ENCODE assay signal across 15 mouse cellular contexts in genomic region chr9:120658576-120658975, GRCm38 (mm10).
A peak's percentile ranks its signal among the peaks of the same experiment; 100 is the strongest.
DNase-seq lines count a peak whose midpoint lies in the region; ATAC-seq and TF ChIP-seq lines count a peak whose summit lies in the region.
"Had no signal": no experiment of that assay in that cellular context is flagged by ENCODE, and none has a peak within 500 bp of the region (broad histone marks: within the 10 kb centered on the region; RNA-seq: fewer than 3 reads in every experiment).

No protein-coding gene starts in this region.

- ATAC-seq in forebrain, embryonic 11.5 days (replicated peaks; ENCODE audit: low FRiP score), result no peak
- ATAC-seq in forebrain, postnatal 0 days, result no peak
- ATAC-seq: forebrain, embryonic 16.5 days had no signal

- H3K36me3 ChIP-seq in forebrain, embryonic 11.5 days (ENCODE audit: control insufficient read depth, insufficient read depth, low read length), result no peaks in the 10 kb centered on the region
- H3K36me3 ChIP-seq in forebrain, postnatal 0 days (ENCODE audit: insufficient read depth), result no peaks in the 10 kb centered on the region

- no peaks in the 10 kb centered on the region for H3K27me3 ChIP-seq in forebrain, embryonic 11.5 days (ENCODE audit: control insufficient read depth, insufficient read depth, low read length)
- no peaks in the 10 kb centered on the region for H3K27me3 ChIP-seq in forebrain, postnatal 0 days (ENCODE audit: insufficient read depth, low read length)

- H3K9ac ChIP-seq in forebrain, embryonic 11.5 days (ENCODE audit: low read length), result no peak overlapping the region
- no peak overlapping the region for H3K9ac ChIP-seq in forebrain, postnatal 0 days
- H3K9ac ChIP-seq: liver, embryonic 14.5 days had no signal

- peak; percentile 34 for DNase-seq in forebrain, embryonic 11.5 days (ENCODE audit: low spot score)
- no peak for DNase-seq in forebrain, postnatal 0 days
- DNase-seq in urinary bladder, postnatal 14 days (ENCODE audit: low spot score), result peak; percentile 9
- DNase-seq in urinary bladder, adult 18-20 months (ENCODE audit: low spot score in 2 of 2), result no peak
- DNase-seq in heart, postnatal 10 days, result peak; percentile 56 to 62
- DNase-seq in layer of hippocampus, postnatal 10 days (ENCODE audit: low spot score in 2 of 2), result no peak
- DNase-seq in cerebellum, postnatal 25 days, result no peak
- no peak for DNase-seq in frontal cortex, postnatal 14 days (ENCODE audit: low spot score in 2 of 2)
- DNase-seq: B cell, adult 2 months; cerebellum, adult 2 months; kidney, adult 2 months; lung, postnatal 36 days; midbrain, embryonic 14.5 days had no signal

- intact Hi-C loops in heart, postnatal 10 days (cut with DNase I), result loop anchor here (2.0 to 5.0 kb wide), 2 partner anchors 16 to 74 kb away; no protein-coding TSS in a partner anchor

- H3K4me3 ChIP-seq in forebrain, embryonic 11.5 days (ENCODE audit: low read depth, low read length), result no peak overlapping the region
- no peak overlapping the region for H3K4me3 ChIP-seq in forebrain, postnatal 0 days (ENCODE audit: low read depth, low read length)

- 77% methylated on average over 2 of the region's 2 CpGs for WGBS in forebrain, embryonic 11.5 days
- WGBS in forebrain, postnatal 0 days, result 74% methylated on average over 2 of the region's 2 CpGs

- H3K4me1 ChIP-seq in forebrain, embryonic 11.5 days (replicated peaks; ENCODE audit: control insufficient read depth, insufficient read depth, low read length), result peaks cover 6% of the 10 kb centered on the region; the same call in 1 of the 2 replicates
- no peaks in the 10 kb centered on the region for H3K4me1 ChIP-seq in forebrain, postnatal 0 days (ENCODE audit: insufficient read depth)

- TF ChIP-seq CTCF in forebrain, postnatal 0 days (IDR thresholded peaks at IDR 0.05; ENCODE audit: low read depth), result no peak

- H3K27ac ChIP-seq in forebrain, embryonic 11.5 days (ENCODE audit: low read depth, low read length), result no peak overlapping the region
- H3K27ac ChIP-seq in forebrain, postnatal 0 days (ENCODE audit: low read depth, low read length), result no peak overlapping the region
- H3K27ac ChIP-seq: liver, embryonic 14.5 days had no signal

- H3K9me3 ChIP-seq in forebrain, embryonic 11.5 days (ENCODE audit: control insufficient read depth, low read length), result no peaks in the 10 kb centered on the region
- no peaks in the 10 kb centered on the region for H3K9me3 ChIP-seq in forebrain, postnatal 0 days (ENCODE audit: low read length)

- no peak overlapping the region for H3K4me2 ChIP-seq in forebrain, embryonic 11.5 days (ENCODE audit: low read depth, low read length, severe bottlenecking)
- H3K4me2 ChIP-seq in forebrain, postnatal 0 days (ENCODE audit: low read depth), result no peak overlapping the region

Comparison
In these comparisons a context has a peak if more than half of its experiments do, and no peak if none do; other contexts are left out.
1. DNase-seq: peak in forebrain, embryonic 11.5 days (single experiment), urinary bladder, postnatal 14 days (single experiment) and heart, postnatal 10 days (2 of 2); none in forebrain, postnatal 0 days (single experiment), urinary bladder, adult 18-20 months (0 of 2), layer of hippocampus, postnatal 10 days (0 of 2), cerebellum, postnatal 25 days (0 of 2) and frontal cortex, postnatal 14 days (0 of 2).